ENCODE assay signal across 9 mouse cellular contexts in the genomic region with DNA sequence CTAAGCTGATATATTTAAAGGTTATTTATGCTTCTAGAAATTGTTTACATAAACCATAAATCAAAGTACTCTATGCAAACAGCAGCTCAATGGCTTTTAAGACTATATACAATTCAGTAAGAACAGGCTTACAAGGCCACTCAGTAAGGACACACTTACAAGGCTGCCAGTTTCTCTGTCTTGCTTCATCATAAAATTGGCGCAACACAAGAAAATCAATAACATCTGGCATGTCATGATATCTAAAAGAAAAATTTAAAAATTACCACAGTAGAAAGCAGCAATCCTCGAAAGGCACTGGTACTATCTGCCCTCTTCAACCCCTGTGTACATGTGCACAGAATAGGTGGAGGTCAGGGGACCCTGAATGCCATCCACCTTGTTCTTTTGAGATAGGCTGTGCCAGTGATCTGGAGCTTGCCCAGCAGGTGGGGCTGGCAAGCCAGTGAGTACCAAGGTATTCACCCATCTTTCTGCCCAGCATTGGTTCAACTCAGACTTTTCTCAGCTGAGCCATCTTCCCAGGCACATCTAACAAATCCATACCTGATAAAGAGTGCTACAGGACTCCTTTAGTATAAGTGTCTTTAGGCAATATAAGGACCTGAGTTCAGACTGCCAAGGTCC. TPM values are rescaled to one million over a fixed set of nuclear protein-coding genes. Genes with fewer than 3 reads are reported as not detected.
DNase-seq lines count a peak whose midpoint lies in the region; TF ChIP-seq lines count a peak whose summit lies in the region.
"Had no signal": no experiment of that assay in that cellular context is flagged by ENCODE, and none has a peak within 500 bp of the region (broad histone marks: within the 10 kb centered on the region; RNA-seq: fewer than 3 reads in every experiment).

No protein-coding gene starts in this region.

- no peak overlapping the region for H3K9ac ChIP-seq in heart, adult 2 months (ENCODE audit: low read depth, low read length)
- H3K9ac ChIP-seq: embryonic facial prominence, embryonic 13.5 days had no signal

- no peak overlapping the region for H3K27ac ChIP-seq in heart, adult 2 months
- H3K27ac ChIP-seq: embryonic facial prominence, embryonic 13.5 days had no signal

- 90% methylated on average over 2 of the region's 2 CpGs for WGBS in heart, adult 2 months

- no peak for TF ChIP-seq EP300 in heart, adult 2 months (IDR thresholded peaks at IDR 0.05; ENCODE audit: insufficient read depth, low read depth, low read length)

- DNase-seq in heart, adult 2 months = no peak
- no peak for DNase-seq in heart, postnatal 36 days
- peak; percentile 28 for DNase-seq in A20 (ENCODE audit: low read depth, low spot score)
- peak; percentile 10 to 38 for DNase-seq in adrenal gland, postnatal 36 days
- peak; percentile 6 for DNase-seq in lung, postnatal 25 days (ENCODE audit: low spot score)
- no peak for DNase-seq in right cerebral cortex, postnatal 25 days
- no peak for DNase-seq in Muller cell, postnatal 12 days (ENCODE audit: inconsistent ontology term)
- DNase-seq in frontal cortex, postnatal 36 days (ENCODE audit: low spot score in 2 of 2) = no peak

- H3K27me3 ChIP-seq in heart, adult 2 months (ENCODE audit: control insufficient read depth, insufficient read depth, low read length) = no peaks in the 10 kb centered on the region
- H3K27me3 ChIP-seq: embryonic facial prominence, embryonic 13.5 days had no signal

- H3K79me2 ChIP-seq in heart, adult 2 months (replicated peaks; ENCODE audit: control insufficient read depth, insufficient read depth, low read length) = no peaks in the 10 kb centered on the region

- TF ChIP-seq POLR2A in heart, adult 2 months (IDR thresholded peaks at IDR 0.05; ENCODE audit: insufficient read depth, low read depth, low read length) = no peak

- no peaks in the 10 kb centered on the region for H3K4me1 ChIP-seq in heart, adult 2 months (ENCODE audit: control insufficient read depth, insufficient read depth, low read length)

- intact Hi-C loops in heart, adult 2 months (cut with DNase I) = no loop called here
- intact Hi-C loops in heart, postnatal 36 days (cut with DNase I) = no loop called here

- peaks cover 2% of the 10 kb centered on the region for H3K36me3 ChIP-seq in heart, adult 2 months (ENCODE audit: control insufficient read depth, insufficient read depth, low read length)

- H3K4me3 ChIP-seq in heart, adult 2 months = no peak overlapping the region
- H3K4me3 ChIP-seq: embryonic facial prominence, embryonic 13.5 days had no signal

- peak; percentile 53 for TF ChIP-seq CTCF in heart, adult 2 months (IDR thresholded peaks at IDR 0.05)

RNA-seq across cellular contexts. Expression of a gene that starts 39.8 kb away (rescaled TPM):
- total RNA-seq in heart, adult 2 months (2021) = 10 to 100 TPM; 24.7 to 25.0 TPM
- polyA plus RNA-seq in heart, adult 2 months (2012; rRNA removed) = 24.4 and 40.0 TPM in 2 replicates
- 10 to 100 TPM; 26.3 TPM for total RNA-seq in heart, postnatal 36 days (2021)
- 10 to 100 TPM; 30.0 to 38.4 TPM for total RNA-seq in adrenal gland, postnatal 36 days (2021)

RNA-seq across cellular contexts. Expression of a gene that starts 51.7 kb away (rescaled TPM):
- total RNA-seq in heart, adult 2 months (2021) = 10 to 100 TPM; 65.5 to 88.7 TPM
- 24.4 and 43.8 TPM in 2 replicates for polyA plus RNA-seq in heart, adult 2 months (2012; rRNA removed)
- total RNA-seq in heart, postnatal 36 days (2021) = 10 to 100 TPM; 74.1 to 89.9 TPM
- 10 to 100 TPM; 67.7 to 76.0 TPM for total RNA-seq in adrenal gland, postnatal 36 days (2021)

Comparison
In these comparisons a context has a peak if more than half of its experiments do, and no peak if none do; other contexts are left out.
1. DNase-seq: peak in A20 (single experiment), adrenal gland, postnatal 36 days (2 of 2) and lung, postnatal 25 days (single experiment); none in heart, adult 2 months (0 of 2), heart, postnatal 36 days (0 of 2), right cerebral cortex, postnatal 25 days (single experiment), Muller cell, postnatal 12 days (single experiment) and frontal cortex, postnatal 36 days (0 of 2).